Mouse (Mus musculus) layer of hippocampus, postnatal 10 days (tissue): ENCODE data around the gene Rgs11. TPM values are rescaled to one million over a fixed set of nuclear protein-coding genes. Genes with fewer than 3 reads are reported as not detected.
"Not testable (repeated sequence)": the region's sequence is repeated elsewhere in the genome, so short reads cannot be mapped to it uniquely, and the experiment has no call there.

Experiments used
- DNase-seq, 2 experiments: peaks; one replicate each; pipeline ENCODE4 v3.0.0; 2021; ENCODE audit warnings: low spot score in 2 of 2
- long read RNA-seq: library from polyadenylated mRNA; stranded (forward); transcript quantifications from one replicate; pipeline ENCODE4 v2.0.0, GENCODE M21; 2023
- total RNA-seq, 2 experiments: library from RNA; stranded (reverse); gene quantifications; 2 replicates each; pipeline ENCODE4 v1.2.3; 2021

Rgs11 gene
- total RNA-seq = 10 to 100 TPM; 63.0 to 81.1 TPM
- long read RNA-seq, partial matches to known transcripts = 5 of 34 reads
- long read RNA-seq, other reads (novel, unspliced or antisense) = 26 of 34 reads

DNA sequence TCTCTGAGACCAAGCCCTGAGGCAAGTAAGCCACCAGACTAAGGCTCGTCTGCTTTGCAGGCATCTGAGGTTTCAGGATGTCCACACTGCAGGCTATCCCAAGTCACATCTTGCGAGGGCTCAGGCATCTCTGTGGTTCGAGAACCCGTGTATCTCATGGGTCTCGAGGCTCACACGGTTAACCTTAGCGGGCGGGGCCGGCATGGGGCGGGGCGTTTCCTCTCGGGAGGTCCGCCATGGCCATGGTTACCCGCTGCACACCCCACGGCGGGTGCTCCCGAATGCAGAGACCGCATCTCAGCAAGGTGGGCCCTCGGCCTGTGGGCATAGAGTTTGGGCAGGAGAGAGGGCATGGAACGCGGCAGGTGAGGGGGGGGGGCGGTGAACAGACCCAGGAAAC is at the start of gene Rgs11:
Rgs11 (plus strand) TSS at position 215 of the 400 bp plus-strand sequence.
- peak; percentile 37 to 39 for DNase-seq

DNA sequence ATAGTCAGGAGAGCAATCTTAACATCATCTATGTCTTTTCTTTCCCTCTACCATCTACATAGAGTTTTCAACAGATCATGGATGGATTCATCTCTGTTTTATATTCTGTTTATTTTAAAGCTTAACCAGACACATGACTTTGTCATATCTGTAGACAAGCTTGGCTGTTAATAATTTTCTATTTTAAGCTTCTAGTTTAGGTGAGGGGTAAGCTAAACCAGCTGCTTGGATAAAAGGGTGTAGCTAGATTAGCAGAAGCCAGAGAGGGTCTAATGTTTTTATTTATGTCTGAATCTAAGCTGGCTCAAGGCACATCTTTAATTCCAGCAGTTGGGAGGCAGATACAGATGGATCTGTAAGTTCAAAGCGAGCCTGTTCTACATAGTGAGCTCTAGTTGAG is 40.0 kb upstream of the Rgs11 start:
- DNase-seq = no peak

DNA sequence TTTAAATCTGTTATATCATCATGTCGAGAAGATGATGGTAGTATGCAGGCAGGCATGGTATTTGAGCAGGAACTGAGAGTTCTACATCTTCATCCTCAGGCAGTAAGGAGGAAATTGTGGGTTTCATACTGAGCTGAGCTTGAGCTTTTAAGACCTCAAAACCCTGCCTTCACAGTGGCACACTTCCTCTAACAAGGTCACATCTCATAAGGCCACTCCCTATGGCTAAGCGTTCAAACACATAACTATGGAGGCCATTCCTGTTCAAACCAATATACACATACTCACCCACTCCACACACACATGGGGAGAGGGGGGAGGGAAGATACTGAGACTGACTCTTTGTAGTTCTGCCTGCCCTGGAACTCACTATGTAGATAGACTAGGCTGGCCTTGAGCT is 34.7 kb upstream of the Rgs11 start:
- DNase-seq = no peak

DNA sequence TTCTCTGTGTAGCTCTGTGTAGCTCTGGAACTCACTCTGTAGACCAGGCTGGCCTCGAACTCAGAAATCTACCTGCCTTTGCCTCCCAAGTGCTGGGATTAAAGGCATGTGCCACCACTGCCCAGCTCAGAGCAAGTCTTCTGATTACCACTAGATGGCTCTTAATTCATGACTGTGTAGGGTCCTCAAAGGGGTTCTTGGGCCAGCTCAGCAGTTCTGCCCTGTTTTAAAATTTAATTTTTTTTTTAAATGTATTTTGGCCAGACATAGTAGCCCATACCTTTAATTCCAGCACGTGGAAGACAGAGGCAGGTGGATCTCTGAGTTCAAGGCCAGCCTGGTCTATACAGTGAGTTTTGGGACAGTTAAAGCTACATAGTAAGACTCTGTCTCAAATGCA is 27.5 kb upstream of the Rgs11 start:
- not testable (repeated sequence) for DNase-seq

DNA sequence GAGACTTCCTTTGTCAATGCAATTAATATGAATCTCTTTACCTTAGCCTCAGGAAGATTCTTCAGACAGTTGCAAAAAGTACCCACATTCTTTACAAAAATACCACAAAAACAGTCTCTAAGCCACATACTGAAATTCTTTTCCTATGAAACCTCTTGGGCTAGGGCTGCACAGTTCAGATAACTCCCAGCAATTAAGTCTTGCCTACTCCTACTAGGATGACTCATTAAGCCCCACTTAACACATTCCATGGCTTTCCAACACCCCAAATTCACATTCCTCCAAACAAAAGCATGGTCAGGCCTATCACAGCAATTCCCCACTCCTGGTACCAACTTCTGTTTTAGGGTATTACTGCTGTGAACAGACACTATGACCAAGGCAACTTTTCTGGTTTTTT is 24.1 kb upstream of the Rgs11 start:
- no peak for DNase-seq

DNA sequence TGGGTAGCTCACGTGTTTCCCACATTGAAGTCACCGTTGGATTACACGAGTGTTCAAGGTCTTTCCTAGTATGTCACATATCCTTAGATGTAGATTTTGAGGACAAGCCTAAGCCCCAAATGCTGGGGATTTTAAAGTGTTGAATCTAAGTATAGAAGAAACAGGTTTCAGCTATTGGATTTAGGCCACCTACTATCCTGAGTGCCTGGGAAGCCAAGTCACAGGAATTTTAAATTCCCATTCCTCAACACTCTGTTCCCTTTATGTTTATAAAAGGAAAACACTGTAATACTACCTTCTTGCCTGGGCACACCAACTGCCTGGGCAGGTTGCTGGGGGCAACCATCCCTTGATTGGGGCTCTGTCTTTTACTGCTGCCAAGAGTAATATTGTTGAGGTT is 21.6 kb upstream of the Rgs11 start:
- DNase-seq = no peak

DNA sequence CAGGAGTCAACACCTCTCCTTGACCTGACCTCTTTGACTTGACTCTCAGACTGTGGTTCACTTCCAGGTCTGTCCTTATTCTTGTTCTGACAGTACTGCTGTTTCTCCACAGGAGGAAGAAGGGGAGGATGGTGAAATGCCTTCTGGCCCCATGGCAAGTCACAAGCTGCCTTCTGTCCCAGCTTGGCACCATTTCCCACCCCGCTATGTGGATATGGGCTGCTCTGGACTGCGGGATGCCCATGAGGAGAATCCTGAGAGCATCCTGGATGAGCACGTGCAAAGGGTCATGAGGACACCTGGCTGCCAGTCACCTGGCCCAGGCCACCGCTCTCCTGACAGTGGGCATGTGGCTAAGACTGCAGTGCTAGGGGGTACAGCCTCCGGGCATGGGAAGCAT is 15.2 kb upstream of the Rgs11 start:
- DNase-seq = no peak

DNA sequence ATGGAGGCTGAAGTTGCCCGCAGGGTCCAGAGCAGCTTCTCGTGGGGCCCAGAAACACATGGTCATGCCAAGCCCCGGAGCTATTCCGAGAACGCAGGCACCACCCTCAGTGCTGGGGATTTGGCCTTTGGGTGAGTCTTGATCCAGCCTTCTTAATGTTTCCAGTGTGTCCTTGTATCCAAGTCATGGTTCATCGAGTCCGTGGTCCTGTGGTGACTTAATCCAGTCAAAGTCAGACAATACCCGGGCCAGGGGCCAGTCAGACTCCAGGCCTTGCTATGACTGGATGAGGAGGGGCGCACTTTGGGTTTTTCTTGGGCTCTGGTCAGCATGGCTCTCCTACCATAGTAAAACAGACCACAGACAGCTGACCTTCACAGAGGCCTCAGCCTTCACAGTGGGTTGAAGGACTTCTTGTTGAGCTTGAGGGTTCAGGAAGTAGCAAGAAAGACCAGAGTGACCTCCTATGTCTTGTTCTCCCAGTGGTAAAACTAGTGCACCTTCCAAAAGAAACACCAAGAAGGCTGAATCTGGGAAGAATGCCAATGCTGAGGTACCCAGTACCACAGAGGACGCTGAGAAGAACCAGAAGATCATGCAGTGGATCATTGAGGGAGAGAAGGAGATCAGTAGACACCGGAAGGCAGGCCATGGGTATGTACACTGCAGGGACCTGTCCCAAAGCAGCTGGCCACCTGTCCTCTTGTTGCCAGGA is 14.5 kb upstream of the Rgs11 start:
- DNase-seq = no peak

DNA sequence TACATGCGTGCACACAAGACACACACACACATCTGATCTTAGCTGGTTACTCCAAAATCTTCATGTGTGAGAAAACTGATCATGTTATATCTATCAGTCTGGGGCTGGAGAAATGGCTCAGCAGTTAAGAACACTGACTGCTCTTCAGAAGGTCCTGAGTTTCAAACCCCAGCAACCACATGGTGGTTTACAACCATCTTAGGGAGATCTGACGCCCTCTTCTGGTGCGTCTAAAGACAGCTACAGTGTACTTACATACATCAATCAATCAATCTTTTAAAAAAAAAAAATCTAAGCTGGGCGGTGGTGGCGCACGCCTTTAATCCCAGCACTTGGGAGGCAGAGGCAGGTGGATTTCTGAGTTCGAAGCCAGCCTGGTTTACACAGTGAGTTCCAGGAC is 11.3 kb upstream of the Rgs11 start:
- not testable (repeated sequence) for DNase-seq

DNA sequence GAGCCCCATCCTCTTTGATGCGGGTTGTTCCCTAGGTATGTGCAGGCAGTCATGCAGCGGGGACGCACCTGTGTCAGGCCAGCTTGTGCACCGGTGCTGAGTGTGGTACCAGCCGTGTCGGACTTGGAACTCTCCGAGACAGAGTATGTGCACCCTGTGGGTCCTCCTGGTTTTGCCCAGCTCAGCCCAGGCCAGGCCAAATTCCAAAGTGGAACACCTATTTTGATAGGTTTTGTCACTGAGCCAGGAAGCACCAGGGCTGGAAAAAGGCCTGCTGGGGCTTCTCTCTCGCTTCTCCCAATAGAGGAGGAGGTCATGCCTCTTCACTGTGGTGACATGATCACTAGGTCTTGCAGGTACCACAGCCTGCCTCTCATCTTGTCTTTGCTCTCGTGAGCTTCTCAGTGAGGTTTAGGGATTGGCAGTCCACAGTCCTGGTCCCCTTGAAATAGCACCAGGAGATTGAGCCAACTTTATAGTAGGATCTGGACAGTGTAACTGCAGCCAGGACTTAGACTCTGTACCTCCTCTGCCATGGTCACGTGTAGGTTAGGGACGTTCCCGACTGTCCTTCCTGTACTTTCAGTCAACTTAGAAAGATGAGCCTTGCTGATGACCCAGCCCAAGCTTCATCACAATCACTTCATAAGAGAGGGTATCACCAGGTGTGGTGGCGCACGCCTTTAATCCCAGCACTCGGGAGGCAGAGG is 10.1 kb upstream of the Rgs11 start:
- DNase-seq = no peak

DNA sequence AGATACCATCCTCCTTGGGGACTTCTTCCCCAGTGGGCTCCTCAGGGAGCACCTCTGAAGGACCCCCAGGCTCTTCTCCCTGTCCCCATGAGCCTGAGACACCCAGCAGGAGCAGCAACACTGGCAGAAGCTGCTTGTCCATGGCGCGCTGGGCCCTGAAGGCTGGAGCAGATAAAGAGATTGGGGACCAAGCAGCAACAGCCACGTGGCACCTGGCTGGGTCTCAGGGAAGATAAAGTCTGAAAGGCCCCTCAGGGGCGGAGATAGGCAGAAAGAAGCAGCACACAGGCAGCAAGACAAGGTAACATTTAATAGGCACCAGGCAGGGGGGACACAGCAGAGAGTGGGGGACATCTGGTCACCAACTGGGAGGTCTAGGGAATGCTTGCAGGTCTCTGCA is 3.9 kb upstream of the Rgs11 start, which contains the start of gene Pdia2:
Pdia2 (minus strand) TSS at position 196 of the 400 bp plus-strand sequence.
- no peak for DNase-seq

DNA sequence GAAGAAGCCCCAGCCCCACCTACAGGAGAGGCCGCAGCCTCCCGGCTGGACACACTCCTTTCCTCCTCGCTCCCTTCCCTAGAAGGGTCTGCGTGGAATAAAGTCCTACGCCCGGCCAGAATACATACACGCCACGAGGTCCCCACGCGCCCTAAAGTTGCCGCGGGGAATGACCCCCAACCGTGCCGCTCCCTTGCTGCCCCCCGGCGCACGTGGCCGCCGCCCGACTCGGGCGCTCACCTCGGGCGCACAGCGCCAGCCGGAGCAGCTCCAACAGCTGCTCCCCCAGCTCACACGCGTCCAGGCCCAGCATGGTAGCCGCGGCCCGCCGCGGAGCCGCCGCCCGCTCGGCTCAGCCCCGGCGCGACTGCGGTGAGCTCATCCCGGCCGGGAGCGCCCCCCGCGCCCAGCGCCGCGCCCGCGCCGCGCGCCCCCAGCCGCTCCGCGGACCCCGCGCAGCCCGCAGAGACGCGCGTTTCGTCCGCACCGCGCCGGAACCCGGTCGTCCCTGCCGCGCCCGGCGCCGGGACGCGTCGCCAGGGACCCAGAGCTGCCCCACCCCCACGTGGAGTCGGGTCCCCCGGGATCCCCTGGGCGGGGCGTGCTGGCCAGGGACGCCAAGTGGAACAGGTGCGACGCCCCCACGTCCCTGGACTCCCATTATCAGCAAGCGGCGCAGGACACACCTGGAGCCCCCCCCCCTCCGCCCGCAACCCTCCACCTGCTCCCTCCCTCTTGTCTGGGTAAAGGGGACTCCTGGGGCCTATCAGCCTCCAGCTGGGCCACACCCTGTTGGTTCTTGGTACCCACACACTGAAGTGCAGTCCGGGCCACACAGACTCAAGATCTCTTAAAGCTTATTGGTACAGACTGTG is 1.7 kb upstream of the Rgs11 start:
- DNase-seq = peak; percentile 34 to 50

DNA sequence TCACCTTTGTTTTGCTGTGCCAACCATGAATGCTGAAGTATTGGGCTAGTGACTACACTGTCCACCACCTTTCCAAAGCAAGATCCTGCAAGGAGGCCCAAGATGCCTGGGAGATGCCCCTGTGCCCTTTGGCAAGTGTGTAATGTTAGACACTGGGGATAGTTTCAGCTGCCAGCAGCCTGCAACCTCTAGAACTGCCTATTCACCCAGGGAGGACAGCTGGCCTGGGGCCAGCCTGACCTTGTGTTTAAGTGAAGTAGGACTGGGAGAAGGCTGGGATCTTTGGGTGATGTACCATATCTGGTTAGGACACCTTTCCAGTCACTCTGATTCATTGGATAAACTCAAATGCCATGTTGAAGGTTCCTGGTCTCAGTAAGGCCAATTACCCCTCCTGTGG is 753 bp upstream of the Rgs11 start:
- no peak for DNase-seq

DNA sequence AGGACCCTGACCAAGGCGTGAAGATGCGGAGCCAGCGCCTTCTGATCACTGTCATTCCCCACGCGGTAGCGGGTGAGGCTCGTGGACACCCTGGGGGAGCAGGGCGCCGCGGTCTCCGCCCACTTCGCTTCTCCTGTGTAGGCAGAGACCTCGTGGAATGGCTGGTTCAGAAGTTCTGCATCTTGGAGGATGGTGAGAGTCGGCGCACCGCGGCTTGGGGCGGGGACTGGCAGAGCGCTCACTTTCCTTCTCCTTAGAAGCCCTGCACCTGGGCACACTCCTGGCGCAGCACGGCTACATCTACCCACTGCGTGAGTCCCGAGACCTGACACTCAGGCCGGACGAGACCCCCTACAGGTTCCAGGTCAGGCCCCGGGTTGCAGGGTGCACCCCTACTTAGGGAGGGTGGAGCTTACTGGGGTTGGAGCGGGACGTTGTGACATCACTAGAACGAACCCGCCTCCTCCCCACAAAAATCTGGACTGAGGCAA is 615 bp downstream of the Rgs11 start:
- peak; percentile 41 to 57 for DNase-seq

DNA sequence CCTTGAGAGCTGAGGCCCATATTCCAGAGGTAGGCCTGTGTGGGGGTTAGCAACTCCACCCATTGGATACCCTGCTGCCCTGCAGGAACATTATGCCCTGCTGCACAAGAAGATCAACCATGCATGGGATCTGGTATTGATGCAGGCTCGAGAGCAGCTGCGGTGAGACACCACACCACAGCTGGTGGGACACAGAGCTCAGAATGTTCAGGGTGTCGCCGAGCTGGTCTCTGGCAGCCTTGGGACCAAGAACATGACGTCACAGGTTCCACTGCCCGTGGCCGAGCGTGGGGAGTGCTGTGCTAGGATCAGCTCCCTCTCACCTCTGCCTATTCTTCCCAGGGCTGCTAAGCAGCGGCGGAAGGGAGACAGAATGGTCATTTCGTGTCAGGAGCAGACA is 2.0 kb downstream of the Rgs11 start:
- no peak for DNase-seq

DNA sequence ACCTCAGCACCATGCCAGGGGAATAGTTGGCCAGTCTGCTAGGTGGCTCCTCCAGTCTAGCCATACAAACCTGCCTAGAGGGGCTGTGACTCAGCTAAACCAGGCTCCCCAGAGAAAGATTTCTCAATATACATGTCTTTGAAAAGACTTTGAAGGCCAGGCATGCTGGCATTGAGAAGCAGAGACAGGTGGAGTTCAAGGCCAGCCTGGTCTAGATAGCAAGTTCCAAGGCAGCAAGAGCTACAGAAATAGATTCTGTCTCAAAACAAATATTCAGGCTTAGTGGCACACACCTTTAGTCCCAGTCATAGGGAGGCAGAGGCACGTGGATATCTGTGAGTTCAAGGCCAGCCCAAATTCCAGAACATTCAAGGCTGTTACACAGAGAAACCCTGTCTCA is 3.6 kb downstream of the Rgs11 start:
- DNase-seq = no peak

DNA sequence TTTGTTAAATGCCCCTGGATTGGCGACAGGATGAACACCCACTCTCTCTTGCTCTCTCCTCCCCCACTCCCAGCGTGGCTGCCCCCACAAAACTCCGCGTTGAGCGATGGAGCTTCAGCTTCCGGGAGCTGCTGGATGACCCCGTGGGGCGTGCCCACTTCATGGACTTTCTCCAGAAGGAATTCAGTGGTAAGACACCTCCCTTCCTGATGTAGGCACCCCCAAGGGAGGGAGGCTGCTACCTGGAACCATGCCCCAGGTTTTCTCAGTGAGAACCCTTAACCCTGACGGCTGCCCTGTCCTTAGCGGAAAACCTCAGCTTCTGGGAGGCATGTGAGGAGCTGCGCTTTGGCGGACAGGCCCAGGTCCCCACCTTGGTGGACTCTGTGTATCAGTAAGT is 4.9 kb downstream of the Rgs11 start, which contains the start of gene Arhgdig:
Arhgdig (minus strand) TSS at position 101 of the 400 bp plus-strand sequence.
- DNase-seq = no peak

DNA sequence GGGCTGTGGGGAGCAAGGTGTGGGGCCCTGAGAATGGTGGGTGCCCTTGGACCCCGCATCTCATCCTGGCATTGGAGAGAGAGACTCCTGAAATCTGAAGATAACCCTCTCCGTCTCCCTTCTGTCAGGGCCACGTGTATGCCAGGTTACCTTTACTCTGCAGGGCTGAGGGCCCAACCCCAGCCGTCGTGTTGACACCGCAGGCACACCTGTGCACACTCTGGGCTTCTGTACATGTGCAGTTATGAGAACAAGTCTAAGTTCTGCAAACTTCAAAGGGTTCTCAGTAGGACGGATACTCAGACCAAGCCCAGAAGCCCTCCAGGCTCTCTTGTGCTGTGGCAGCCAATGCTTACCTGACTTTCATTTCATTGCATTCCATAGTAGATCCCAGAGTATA is 9.5 kb downstream of the Rgs11 start:
- no peak for DNase-seq

DNA sequence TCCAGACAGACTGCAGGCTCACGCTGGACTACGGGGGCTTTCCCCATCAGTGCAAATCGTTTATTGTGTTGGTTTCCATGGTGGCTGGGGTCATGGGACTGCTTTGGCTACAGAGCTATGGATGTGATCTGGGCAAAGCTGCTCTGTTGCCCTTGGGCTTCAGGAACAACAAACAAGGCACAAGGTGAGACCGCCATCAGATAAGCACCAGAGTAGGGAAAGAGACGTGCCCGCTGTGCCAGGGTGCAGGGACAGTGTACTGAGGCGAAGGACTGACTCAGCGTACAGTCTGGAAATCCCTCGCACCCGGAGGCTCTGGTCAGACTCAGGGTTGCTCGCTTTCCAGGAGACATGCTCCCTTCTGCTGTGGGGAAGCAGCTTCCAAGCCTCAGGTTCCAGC is 9.9 kb downstream of the Rgs11 start:
- DNase-seq = no peak

DNA sequence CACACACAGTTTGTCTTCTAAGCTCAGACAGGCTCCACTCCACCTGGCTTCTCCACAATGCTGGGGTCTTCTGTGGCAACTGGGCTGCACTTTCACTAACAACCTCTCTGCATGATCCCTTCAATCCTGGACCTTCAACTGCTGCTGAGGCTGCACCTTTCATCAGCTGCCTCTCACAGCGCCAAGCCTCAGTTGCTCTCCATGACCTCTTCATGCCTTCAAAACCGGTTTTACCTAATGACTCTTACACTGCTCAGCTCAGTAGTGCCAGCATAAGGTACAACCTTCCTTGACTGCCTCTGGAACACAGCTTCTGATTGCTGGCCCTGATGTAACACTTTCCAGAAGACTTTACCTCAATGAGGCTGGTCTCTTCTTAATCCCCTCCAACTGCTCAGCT is 18.8 kb downstream of the Rgs11 start:
- no peak for DNase-seq

DNA sequence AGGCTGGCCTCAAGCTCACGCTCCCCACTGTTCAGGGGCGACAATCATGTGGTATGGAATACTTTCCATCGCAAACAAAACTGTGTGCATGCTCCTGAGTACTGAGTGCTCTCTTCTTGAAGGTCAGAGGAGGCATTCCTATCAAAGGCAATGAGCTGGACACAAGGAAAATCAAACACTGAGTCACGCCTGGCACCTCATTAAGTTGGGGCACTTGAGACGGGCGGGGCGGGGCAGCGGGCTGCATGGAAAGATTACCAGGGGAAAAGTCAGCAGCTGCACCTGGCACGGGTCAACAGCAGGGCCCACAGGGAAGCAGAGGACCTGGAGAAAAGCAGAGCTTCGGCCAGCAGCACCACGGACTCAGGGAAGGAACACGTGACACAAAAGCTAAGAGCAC is 22.4 kb downstream of the Rgs11 start:
- no peak for DNase-seq
